Mouse (Mus musculus): ENCODE measurements around the gene Gjc2.
A peak's percentile ranks its signal among the peaks of the same experiment; 100 is the strongest.

GRCm38 (mm10) chr11:59183821-59184220, 808 bp upstream of the Gjc2 start:
- TF ChIP-seq EP300 (IDR thresholded peaks at IDR 0.05; ENCODE audit: low read depth) (no peak), CTCF (IDR thresholded peaks at IDR 0.05; ENCODE audit: low read depth) (peak; percentile 93)

Measured in liver, postnatal 0 days (tissue).